In genomic region chr13:97764067-97764466, GRCm38 (mm10) we compare ENCODE assay signal across 10 mouse cellular contexts. TPM values are rescaled to one million over a fixed set of nuclear protein-coding genes. Genes with fewer than 3 reads are reported as not detected.
DNase-seq lines count a peak whose midpoint lies in the region; ATAC-seq lines count a peak whose summit lies in the region.
"Had no signal": no experiment of that assay in that cellular context is flagged by ENCODE, and none has a peak within 500 bp of the region (broad histone marks: within the 10 kb centered on the region; RNA-seq: fewer than 3 reads in every experiment).

No protein-coding gene starts in this region.

- peaks cover 2% of the 10 kb centered on the region for H3K4me1 ChIP-seq in hindbrain, embryonic 16.5 days (ENCODE audit: control insufficient read depth, insufficient read depth, low read depth, low read length)
- peaks cover 14% of the 10 kb centered on the region for H3K4me1 ChIP-seq in hindbrain, embryonic 13.5 days (replicated peaks)
- H3K4me1 ChIP-seq in heart, embryonic 15.5 days (replicated peaks), result peaks cover 10% of the 10 kb centered on the region

- H3K27ac ChIP-seq in hindbrain, embryonic 16.5 days (ENCODE audit: low read depth, low read length), result no peak overlapping the region
- H3K27ac ChIP-seq in hindbrain, embryonic 13.5 days, result no peak overlapping the region; the same call in 1 of the 2 replicates
- peak overlapping the region; percentile 59 for H3K27ac ChIP-seq in heart, embryonic 15.5 days

- H3K4me2 ChIP-seq in hindbrain, embryonic 16.5 days (ENCODE audit: low read length), result no peak overlapping the region
- H3K4me2 ChIP-seq in hindbrain, embryonic 13.5 days, result no peak overlapping the region
- H3K4me2 ChIP-seq in heart, embryonic 15.5 days, result no peak overlapping the region

- H3K4me3 ChIP-seq in hindbrain, embryonic 16.5 days (ENCODE audit: low read length), result no peak overlapping the region
- no peak overlapping the region for H3K4me3 ChIP-seq in hindbrain, embryonic 13.5 days
- no peak overlapping the region for H3K4me3 ChIP-seq in heart, embryonic 15.5 days

- no peaks in the 10 kb centered on the region for H3K36me3 ChIP-seq in hindbrain, embryonic 16.5 days (ENCODE audit: control insufficient read depth, insufficient read depth, low read length)
- no peaks in the 10 kb centered on the region for H3K36me3 ChIP-seq in hindbrain, embryonic 13.5 days
- no peaks in the 10 kb centered on the region for H3K36me3 ChIP-seq in heart, embryonic 15.5 days

- H3K27me3 ChIP-seq in hindbrain, embryonic 16.5 days (replicated peaks; ENCODE audit: control insufficient read depth, insufficient read depth, low read length), result no peaks in the 10 kb centered on the region
- no peaks in the 10 kb centered on the region for H3K27me3 ChIP-seq in hindbrain, embryonic 13.5 days
- H3K27me3 ChIP-seq in heart, embryonic 15.5 days, result no peaks in the 10 kb centered on the region
- H3K27me3 ChIP-seq: Patski had no signal

- WGBS in hindbrain, embryonic 16.5 days, result 42% methylated on average over 7 of the region's 7 CpGs
- WGBS in hindbrain, embryonic 13.5 days, result 50% methylated on average over 7 of the region's 7 CpGs
- WGBS in heart, embryonic 15.5 days, result 35% methylated on average over 7 of the region's 7 CpGs

- peak; percentile 54; the same call in 1 of the 2 replicates for ATAC-seq in hindbrain, embryonic 16.5 days
- no peak for ATAC-seq in hindbrain, embryonic 13.5 days (ENCODE audit: low FRiP score)
- ATAC-seq in heart, embryonic 15.5 days (replicated peaks; ENCODE audit: insufficient number of reproducible peaks, insufficient read depth, low FRiP score, low read depth), result peak; percentile 60; the same call in 1 of the 2 replicates
- no peak for ATAC-seq in activated CD4-positive, CD25-positive, alpha-beta regulatory T cell, adult 4 months
- ATAC-seq: Patski had no signal

- H3K9me3 ChIP-seq in hindbrain, embryonic 16.5 days (ENCODE audit: control insufficient read depth, low read length), result no peaks in the 10 kb centered on the region
- H3K9me3 ChIP-seq in hindbrain, embryonic 13.5 days, result no peaks in the 10 kb centered on the region
- no peaks in the 10 kb centered on the region for H3K9me3 ChIP-seq in heart, embryonic 15.5 days (replicated peaks)

- H3K9ac ChIP-seq in hindbrain, embryonic 16.5 days (ENCODE audit: low read depth, low read length), result no peak overlapping the region
- H3K9ac ChIP-seq in hindbrain, embryonic 13.5 days, result no peak overlapping the region
- no peak overlapping the region for H3K9ac ChIP-seq in heart, embryonic 15.5 days

- DNase-seq in 3134 (ENCODE audit: extremely low read depth, insufficient read length, low spot score), result peak; percentile 43
- peak; percentile 33 for DNase-seq in adrenal gland, postnatal 10 days
- no peak for DNase-seq in right cerebral cortex, postnatal 25 days
- no peak for DNase-seq in embryo, embryonic 9.5 days (ENCODE audit: extremely low spot score)
- DNase-seq: cerebellum, adult 9-11 months had no signal

RNA-seq across cellular contexts. Expression of gene Gm10260, which starts 3.6 kb away (rescaled TPM):
- 2.5 and 6.8 TPM in 2 replicates for polyA plus RNA-seq in hindbrain, embryonic 16.5 days (2015; fragmentation: Nextera tagmentation; extraction: Ambion mirVana)
- 3.2 and 3.5 TPM in 2 replicates for polyA plus RNA-seq in hindbrain, embryonic 13.5 days (2015; fragmentation: Nextera tagmentation; extraction: Ambion mirVana)
- total RNA-seq in adrenal gland, postnatal 10 days (2021), result 100 to 1,000 TPM; 238 to 264 TPM
- 2.2 and 2.4 TPM in 2 replicates for polyA plus RNA-seq in heart, embryonic 15.5 days (2015; fragmentation: Nextera tagmentation; extraction: Ambion mirVana)
- 10 to 100 TPM in 1 of 2 experiments, 1 to 10 TPM in 1; 8.6 to 23.0 TPM for polyA plus RNA-seq in activated CD4-positive, CD25-positive, alpha-beta regulatory T cell, adult 4 months (2017; shearing (Covaris generic))

Comparison
In these comparisons a context has a peak if more than half of its experiments do, and no peak if none do; other contexts are left out.
1. ATAC-seq: peak in hindbrain, embryonic 16.5 days (single experiment) and heart, embryonic 15.5 days (single experiment); none in hindbrain, embryonic 13.5 days (single experiment) and activated CD4-positive, CD25-positive, alpha-beta regulatory T cell, adult 4 months (single experiment).
2. DNase-seq: peak in 3134 (single experiment) and adrenal gland, postnatal 10 days (single experiment); none in right cerebral cortex, postnatal 25 days (single experiment) and embryo, embryonic 9.5 days (single experiment).